Mouse (Mus musculus): Measurements from ENCODE around the gene Hip1r.

Gene Hip1r

DNA sequence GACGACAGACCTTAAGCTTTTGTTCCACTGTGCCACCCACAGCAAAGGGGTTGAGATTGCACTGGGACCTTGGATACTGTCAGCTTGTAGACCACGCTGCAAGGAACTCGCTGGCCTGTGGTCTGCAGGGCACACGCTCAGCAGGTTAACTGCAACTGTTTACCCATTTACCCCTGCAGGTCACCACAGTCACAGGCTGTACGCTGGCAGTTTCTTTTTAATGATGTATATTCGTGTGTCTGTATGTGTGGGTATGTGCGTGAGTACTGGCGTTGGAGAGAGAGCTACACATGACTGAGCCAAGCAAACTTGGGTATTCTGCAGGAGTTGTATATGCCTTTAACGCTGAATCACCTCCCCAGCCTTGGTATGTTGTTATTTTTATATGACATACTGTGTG, 45.2 kb downstream of the Hip1r start:
- no peak for DNase-seq (ENCODE audit: low spot score in 2 of 2)

DNA sequence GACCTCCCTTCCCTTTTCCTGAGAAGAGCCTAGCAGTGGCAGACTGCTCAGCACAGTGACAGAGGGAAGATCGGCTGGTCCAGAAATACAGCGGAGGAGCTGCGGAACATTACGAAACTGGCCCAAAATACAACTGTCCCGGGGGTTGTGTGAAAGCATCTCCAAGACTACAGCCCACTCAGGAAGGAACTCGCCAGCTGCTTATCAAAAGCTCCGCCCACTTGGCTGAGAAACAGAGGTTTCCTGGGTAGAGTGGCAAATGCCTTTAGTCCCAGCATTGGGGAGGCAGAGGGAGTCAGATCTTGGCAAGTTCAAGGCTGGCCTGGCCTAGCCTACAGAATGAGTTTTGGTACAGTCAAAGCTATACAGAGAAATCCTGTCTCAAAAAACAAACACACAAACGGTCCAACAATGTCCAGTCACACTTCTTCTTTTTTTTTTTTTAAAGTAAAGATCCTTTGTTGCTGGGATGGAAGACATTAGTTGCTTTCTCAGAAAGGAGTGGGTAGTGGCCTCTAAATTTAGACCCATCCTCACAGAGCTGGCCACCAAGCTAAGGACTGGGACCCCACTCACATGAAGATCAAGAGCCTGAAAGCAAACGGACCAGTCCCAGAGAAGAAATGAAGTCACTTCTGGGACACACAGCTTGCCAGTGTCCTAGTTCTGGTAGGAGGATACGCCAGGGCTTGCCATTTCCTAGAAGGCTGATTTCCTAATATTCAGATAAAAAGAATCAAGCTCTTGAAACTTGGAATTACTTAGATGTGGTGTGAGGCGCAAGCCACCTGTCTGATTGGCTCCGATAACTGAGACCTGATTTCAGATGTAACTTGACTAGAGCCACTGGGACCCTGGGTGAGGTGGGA, 46.2 kb downstream of the Hip1r start:
- DNase-seq (ENCODE audit: low spot score in 2 of 2): no peak

DNA sequence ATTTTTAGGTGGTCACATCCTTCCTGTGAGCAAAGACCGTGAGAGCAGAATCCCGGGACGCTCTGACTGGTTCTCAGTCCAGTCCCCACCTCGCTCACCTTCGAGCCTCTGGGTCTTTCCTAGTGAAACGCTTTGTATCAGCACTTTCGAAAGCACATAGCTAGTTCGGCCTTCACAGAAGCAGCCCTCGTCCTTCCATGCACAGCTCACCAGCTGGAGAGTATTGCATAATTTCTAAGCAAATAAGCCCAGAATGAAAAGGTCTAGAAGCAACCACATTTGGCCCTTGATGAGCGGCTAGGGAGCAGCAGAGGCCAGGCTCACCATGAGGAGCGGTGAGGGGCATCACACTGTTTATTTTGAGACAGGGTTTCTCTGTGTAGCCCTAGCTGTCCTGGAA, 47.7 kb downstream of the Hip1r start:
- DNase-seq (ENCODE audit: low spot score in 2 of 2): no peak

- no peak for DNase-seq (ENCODE audit: low spot score in 2 of 2)
Measured at GRCm38 (mm10) chr5:124021701-124022100, 48.3 kb downstream of the Hip1r start.

DNA sequence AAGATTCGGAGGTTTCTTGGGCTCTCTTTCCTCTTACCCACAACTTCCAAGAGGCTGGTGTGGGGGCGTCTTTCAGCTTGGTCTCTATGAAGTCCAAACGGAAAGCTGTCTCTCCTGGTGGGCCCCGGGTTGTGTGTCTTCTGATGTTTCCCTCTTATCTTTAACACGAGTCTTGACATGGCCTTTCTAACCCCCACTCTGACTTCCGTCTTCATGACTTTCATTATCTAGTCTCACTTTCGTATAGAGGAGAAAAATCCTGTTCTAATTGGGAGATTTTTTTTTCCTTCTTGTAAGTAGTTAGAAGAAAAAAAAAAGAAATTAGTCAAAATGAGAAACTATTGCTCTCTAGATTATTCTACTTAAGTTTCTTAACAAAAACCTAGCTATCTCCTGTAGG, 48.9 kb downstream of the Hip1r start:
- no peak for DNase-seq (ENCODE audit: low spot score in 2 of 2)

DNA sequence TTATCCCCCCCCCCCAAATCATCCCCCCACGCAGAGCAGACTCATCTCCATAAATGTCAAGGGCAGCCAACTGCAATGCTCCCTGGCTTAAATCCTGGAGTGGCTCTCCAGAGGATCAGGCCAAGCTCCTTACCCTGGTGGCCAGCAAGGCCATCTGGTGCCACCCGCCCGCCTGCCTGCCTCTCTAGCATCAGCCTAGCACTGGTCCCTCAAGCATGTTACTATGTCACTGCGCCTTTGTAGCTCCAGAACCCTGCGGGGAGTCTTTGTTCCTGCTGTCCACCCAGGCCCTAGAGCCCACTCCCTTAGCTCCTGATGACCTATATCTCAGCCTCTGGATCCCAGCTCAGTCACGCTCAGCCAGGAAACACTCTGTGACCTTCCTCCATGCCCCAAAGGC, 51.2 kb downstream of the Hip1r start:
- DNase-seq (ENCODE audit: low spot score in 2 of 2): no peak

GRCm38 (mm10) chr5:124025146-124025545, 51.7 kb downstream of the Hip1r start:
- DNase-seq (ENCODE audit: low spot score in 2 of 2): no peak

DNA sequence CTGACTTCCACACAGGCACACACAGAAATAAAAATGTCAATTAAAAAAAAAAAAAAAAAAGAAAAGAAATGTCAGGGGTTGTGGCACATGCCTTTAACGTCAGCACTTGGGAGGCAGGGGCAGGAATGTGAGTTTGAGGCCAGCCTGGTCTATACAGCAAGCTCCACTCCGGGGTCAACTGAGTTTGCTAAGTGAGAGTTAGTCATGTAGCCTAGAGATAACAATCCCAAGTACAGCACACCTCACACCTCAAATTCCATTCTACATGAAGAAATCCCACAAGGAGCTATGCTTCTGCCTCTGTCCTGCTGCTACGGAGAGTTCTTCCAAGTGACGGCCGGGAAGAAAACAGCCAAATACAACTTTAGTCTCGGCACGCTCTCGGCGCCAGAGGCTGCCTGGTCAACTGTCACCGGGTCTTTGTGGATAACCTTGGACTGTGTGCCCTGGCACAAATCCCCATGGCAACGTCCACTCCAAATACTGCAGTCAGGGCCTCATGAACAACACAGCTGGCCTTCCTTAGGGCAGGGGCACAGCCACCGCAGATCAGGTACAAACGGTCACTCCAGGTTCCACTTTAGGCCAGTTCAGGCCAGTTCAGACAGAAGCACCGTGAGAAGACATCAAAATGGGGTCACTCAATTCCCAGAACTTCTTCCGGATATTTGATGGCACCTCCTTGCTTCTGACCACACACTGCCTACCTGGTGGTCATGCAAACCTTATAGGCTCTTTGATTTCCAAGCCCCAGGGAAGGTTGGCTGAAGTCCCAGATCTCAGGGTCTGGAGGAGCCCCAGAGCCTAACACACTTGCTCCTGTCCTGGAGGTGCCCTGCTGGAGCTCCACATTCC, 52.4 kb downstream of the Hip1r start:
- no peak for DNase-seq (ENCODE audit: low spot score in 2 of 2)

- DNase-seq (ENCODE audit: low spot score in 2 of 2): no peak
Measured at GRCm38 (mm10) chr5:124026568-124026967, 53.1 kb downstream of the Hip1r start.

- no peak for DNase-seq (ENCODE audit: low spot score in 2 of 2)
Measured at GRCm38 (mm10) chr5:124027702-124028470, 54.5 kb downstream of the Hip1r start.

DNA sequence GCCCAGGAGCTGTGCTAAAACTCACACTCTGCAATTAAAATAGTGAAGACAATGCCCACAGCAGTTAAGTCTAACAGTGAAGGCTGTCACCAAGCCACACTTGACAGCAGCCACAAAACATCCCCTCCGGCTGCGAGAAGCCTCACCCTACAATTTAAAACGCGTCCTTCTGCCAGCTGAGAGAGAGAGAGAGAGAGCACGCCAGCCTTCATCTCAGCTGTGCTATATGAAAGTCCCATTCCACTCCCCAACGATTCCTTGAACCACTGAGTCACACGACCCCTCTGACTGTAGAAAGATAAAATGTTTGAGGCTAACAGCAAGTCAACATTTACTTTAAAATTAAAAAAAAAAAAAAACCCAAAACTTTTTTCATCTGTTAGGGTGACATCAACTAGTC, 55.3 kb downstream of the Hip1r start:
- no peak for DNase-seq (ENCODE audit: low spot score in 2 of 2)

- no peak for DNase-seq (ENCODE audit: low spot score in 2 of 2)
Measured at GRCm38 (mm10) chr5:124029220-124030035, 56.0 kb downstream of the Hip1r start.

DNA sequence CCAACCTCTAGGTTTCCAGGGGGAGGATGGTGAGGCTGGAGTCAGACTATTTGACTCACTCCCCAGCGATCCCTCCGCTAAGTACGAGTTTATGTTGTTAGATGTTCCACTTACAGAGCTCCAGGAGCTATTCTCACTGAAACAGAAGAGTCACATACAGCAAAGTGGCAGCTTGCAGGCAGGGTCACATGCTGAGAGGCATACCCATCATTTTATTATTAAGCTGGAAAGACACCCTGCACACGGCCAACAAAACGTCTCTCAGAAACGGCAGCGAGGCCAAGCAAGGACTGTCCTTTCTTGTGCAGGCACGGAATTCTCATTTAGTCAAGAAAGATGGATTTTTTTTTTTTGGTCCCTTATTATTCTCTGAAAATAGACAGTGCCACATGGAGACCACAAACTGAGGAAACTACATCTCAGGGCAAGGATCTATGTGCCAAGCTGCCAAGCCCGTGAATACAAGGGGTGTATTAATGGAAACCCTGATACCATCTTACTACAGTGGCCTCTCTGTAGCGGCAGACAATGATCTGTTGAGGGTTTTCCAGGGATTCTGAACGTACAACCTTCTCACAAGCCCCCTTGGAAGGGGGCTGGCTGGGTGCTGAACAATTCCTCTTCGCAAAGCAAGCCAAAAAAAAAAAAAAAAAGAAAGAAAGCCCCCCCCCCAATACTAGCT, 57.1 kb downstream of the Hip1r start:
- no peak for DNase-seq (ENCODE audit: low spot score in 2 of 2)

DNA sequence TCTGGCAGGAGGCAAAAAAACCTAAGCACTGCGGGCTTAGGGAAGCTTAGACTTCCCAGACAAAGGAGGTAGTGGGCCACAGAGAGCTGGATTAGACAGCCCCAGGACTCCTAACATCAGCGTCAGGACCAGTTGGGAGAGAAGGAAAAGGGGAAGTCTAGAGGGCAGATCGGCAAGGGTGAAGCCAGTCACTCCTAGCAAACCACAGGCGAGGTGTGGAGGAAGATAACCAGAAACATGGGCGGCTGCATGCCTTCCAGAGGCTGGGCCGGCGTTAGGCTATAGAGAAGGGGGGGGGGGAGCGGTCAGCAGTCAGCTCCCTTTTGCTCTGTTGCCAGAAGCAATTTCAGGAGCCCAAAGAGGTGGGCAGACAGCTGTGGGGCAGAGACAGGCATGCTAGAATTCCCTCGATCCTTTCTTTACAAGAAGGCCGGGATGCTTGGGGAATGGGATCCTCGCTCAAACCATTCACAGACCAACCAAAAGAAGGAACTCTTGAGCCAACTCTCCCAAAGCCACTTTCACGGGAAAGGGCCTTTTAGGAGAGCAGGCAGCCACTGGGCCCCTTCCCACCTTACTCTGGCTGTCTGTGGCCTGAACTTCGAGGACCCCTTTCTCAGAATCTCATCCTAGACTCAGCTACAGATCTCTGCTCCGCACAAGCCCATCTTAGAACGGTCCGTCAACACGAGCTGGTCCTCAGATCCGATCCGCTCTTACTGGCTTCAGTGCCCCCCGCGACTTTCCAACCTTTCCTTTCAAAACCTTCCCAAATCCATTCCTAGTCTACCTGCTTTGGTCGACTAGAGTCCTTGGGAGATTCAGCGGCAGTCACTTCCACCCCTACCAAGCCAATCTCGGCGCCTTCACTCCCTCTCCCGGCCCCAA, 57.9 kb downstream of the Hip1r start:
- DNase-seq (ENCODE audit: low spot score in 2 of 2): no peak

DNA sequence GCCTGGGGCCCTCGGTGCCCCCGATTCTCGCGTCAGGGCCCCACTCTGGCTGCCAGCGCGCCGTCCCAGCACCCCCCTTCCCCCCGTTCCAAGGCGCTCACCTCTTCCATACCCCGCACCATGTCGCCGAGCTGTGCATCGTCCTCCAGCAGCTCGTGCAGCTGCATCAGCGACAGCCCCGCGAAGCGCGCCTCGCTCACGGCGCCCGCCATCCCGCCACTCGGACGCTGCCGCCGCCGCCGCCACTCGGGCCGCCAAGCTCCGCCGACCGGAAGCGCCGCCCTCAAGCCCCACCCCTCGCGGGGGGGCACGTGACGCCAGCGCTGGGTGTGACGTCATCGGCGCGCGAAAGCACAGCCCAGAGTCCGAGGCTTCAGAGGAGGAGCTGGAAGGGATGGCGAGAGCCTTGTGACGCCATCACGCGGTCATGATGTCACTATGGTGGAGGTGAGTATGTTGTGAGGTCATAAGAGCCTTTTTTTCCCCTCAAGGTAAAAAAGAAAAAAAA, 58.6 kb downstream of the Hip1r start, which contains the start of gene Vps37b:
Gene Vps37b, minus strand, starts transcription at position 270 of the 508 bp plus-strand sequence.
- peak; percentile 79 to 82 for DNase-seq (ENCODE audit: low spot score in 2 of 2)

- no peak for DNase-seq (ENCODE audit: low spot score in 2 of 2)
Measured at GRCm38 (mm10) chr5:124034471-124034870, 61.0 kb downstream of the Hip1r start.

DNA sequence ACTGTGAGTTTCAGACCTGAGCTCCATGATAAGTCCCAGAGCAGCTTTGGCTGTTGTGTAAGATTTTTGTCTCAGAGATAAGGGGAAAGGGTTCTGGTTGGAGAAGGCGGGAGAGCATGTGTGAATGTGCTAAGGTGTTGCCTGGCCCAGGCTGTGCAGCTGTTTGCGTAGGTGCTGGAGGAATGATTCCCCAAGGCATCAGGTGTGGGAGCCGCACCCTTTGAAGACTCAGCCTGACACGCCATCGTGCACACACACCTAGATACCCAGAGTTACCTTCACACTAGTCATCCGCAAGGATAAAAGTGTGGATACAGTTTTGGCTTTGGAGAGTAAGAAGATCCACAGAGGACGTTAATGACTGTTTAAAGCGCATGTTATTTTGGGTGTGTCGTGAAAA, 62.0 kb downstream of the Hip1r start:
- DNase-seq (ENCODE audit: low spot score in 2 of 2): no peak

DNA sequence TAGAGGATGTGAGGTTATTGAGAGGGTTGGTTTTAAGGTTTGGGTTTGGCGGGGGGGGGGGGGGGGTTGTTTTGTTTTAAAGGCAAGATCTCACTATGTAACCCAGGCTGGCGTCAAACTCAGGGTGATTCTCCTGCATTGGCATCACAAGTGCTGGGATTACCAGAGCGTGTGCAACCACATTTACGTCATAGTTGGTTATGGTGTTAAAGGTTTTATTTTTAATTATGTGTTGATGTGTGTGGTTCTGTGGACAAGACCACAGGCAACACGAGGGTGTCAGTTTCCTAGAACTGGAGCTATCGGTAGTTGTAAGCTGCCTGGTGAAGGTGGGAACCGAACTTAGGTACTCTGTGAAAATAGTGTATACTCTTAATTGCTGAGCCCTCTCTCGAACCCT, 62.4 kb downstream of the Hip1r start:
- DNase-seq (ENCODE audit: low spot score in 2 of 2): no peak

DNA sequence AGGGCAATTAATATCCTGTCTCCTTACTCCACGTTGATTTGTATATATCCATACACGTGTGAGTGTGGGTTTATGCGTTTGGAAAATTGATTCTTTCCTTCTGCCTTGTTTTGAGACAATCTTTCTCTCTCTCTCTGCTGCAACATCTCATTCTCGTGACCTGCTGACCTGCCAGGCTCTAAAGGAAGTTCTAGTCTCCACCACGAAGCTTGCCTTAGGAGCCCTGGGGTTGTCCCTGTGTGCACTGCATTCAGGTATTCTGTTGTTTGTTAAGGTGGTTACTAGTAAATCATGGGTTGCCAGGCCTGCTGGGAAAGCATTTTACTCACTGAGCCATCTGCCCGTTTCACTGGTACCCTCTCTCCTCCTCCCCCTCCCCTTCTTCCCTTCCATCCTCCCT, 62.9 kb downstream of the Hip1r start:
- DNase-seq (ENCODE audit: low spot score in 2 of 2): no peak

Data from urinary bladder, adult 18-20 months (tissue).